Mouse (Mus musculus) bone marrow, adult 2 months (tissue): Measurements from ENCODE around the gene Gli2.

ENCODE experiments used
- CTCF ChIP-seq: fragments of 200-500 bp; IDR thresholded peaks from 2 replicates; pipeline ENCODE4 v1.5.1; 2011; ENCODE audit warnings: low read length, control low read depth; ENCODE audit not compliant: control insufficient read depth, insufficient read depth
- POLR2A ChIP-seq: fragments of 200-500 bp; IDR thresholded peaks from 2 replicates; pipeline ENCODE4 v1.6.1; 2011; ENCODE audit warnings: low read depth, mild to moderate bottlenecking, control low read depth, low read length, borderline replicate concordance; ENCODE audit not compliant: control insufficient read depth

- no peak for TF ChIP-seq CTCF
- no peak for TF ChIP-seq POLR2A
Observed at GRCm38 (mm10) chr1:118799322-118800116, 253.9 kb downstream of the Gli2 start.
